Mouse (Mus musculus): ENCODE measurements around the gene Map4k2. TPM values are rescaled to one million over a fixed set of nuclear protein-coding genes. Genes with fewer than 3 reads are reported as not detected.
A peak's percentile ranks its signal among the peaks of the same experiment; 100 is the strongest.

Gene Map4k2
- total and polyA plus RNA-seq, 3 experiments, result 8.0 to 22.3 TPM; not detected in 1

- no peak for DNase-seq (ENCODE audit: low read depth, low spot score)
- Histone ChIP-seq H3K27ac (ENCODE audit: control insufficient read depth, low read depth, low read length) (no peak overlapping the region), H3K9ac (ENCODE audit: control insufficient read depth, low read depth, low read length, poor library complexity, severe bottlenecking) (no peak overlapping the region), H3K4me1 (ENCODE audit: control insufficient read depth in 1 of 2, insufficient read depth in 2 of 2, low read length in 2 of 2) (peaks cover 34 to 67% of the 10 kb centered on the region in 2 experiments), H3K4me3 (ENCODE audit: control insufficient read depth in 1 of 2, insufficient read depth in 1 of 2, low read depth in 2 of 2, low read length in 2 of 2) (no peak overlapping the region), H3K27me3 (ENCODE audit: control insufficient read depth in 1 of 2, insufficient read depth in 2 of 2, low read length in 2 of 2) (no peaks in the 10 kb centered on the region), H3K36me3 (ENCODE audit: control insufficient read depth in 1 of 2, insufficient read depth in 2 of 2, low read length in 2 of 2) (peaks cover 4 to 55% of the 10 kb centered on the region in 2 experiments), H3K9me3 (replicated peaks; ENCODE audit: insufficient read depth, low read length) (no peaks in the 10 kb centered on the region), H3K79me2 (ENCODE audit: control insufficient read depth, insufficient read depth, low read length, poor library complexity) (no peaks in the 10 kb centered on the region)
- TF ChIP-seq TCF12 (IDR thresholded peaks at IDR 0.05; ENCODE audit: low read depth, low read length), result no peak
- no peak for TF ChIP-seq HCFC1 (IDR thresholded peaks at IDR 0.05; ENCODE audit: low read depth, low read length)
- TF ChIP-seq MAZ (IDR thresholded peaks at IDR 0.05; ENCODE audit: low read depth, low read length), result no peak
- TF ChIP-seq SMC3 (IDR thresholded peaks at IDR 0.05; ENCODE audit: low read depth, low read length), result no peak
- TF ChIP-seq TAL1 (IDR thresholded peaks at IDR 0.05; ENCODE audit: low read length), result no peak
- no peak for TF ChIP-seq GABPA (IDR thresholded peaks at IDR 0.05; ENCODE audit: low read depth, low read length)
- TF ChIP-seq ETS1 (IDR thresholded peaks at IDR 0.05; ENCODE audit: low read depth, low read length), result no peak
- TF ChIP-seq ZMIZ1 (IDR thresholded peaks at IDR 0.05; ENCODE audit: low read depth, low read length), result no peak
- no peak for TF ChIP-seq TBP (IDR thresholded peaks at IDR 0.05; ENCODE audit: low read depth, low read length)
- no peak for TF ChIP-seq CHD2 (IDR thresholded peaks at IDR 0.05; ENCODE audit: low read length)
- TF ChIP-seq MEF2A (IDR thresholded peaks at IDR 0.05; ENCODE audit: extremely low read depth, insufficient replicate concordance, low read depth, low read length, poor library complexity, severe bottlenecking), result no peak
- TF ChIP-seq NELFE (IDR thresholded peaks at IDR 0.05; ENCODE audit: low read depth, low read length), result no peak
- TF ChIP-seq CTCF (IDR thresholded peaks at IDR 0.05 in 2 of 3, conservative IDR thresholded peaks at IDR 0.05 in 1 of 3; ENCODE audit: control insufficient read depth in 1 of 3, insufficient read depth in 1 of 3, low read depth in 2 of 3, low read length in 3 of 3, poor library complexity in 1 of 3, severe bottlenecking in 1 of 3), result no peak
- TF ChIP-seq RCOR1 (IDR thresholded peaks at IDR 0.05; ENCODE audit: low read depth, low read length), result no peak
- TF ChIP-seq USF1 (IDR thresholded peaks at IDR 0.05; ENCODE audit: low read depth, low read length), result no peak
- no peak for TF ChIP-seq USF2 (IDR thresholded peaks at IDR 0.05; ENCODE audit: borderline replicate concordance in 1 of 2, insufficient read depth in 1 of 2, low read depth in 1 of 2, low read length in 2 of 2)
- TF ChIP-seq BHLHE40 (IDR thresholded peaks at IDR 0.05; ENCODE audit: borderline replicate concordance, low read depth, low read length), result no peak
- TF ChIP-seq MAFK (IDR thresholded peaks at IDR 0.05; ENCODE audit: borderline replicate concordance, low read depth, low read length), result no peak
These were observed 41.9 kb upstream of the Map4k2 start for GRCm38 (mm10) chr19:6299003-6299402.

GRCm38 (mm10) chr19:6299450-6300267 is 41.3 kb upstream of the Map4k2 start:
- DNase-seq (ENCODE audit: low read depth, low spot score), result peak; percentile 57
- peaks cover 34 to 67% of the 10 kb centered on the region in 2 experiments for H3K4me1 ChIP-seq (ENCODE audit: control insufficient read depth in 1 of 2, insufficient read depth in 2 of 2, low read length in 2 of 2)
- H3K27me3 ChIP-seq (ENCODE audit: control insufficient read depth in 1 of 2, insufficient read depth in 2 of 2, low read length in 2 of 2), result no peaks in the 10 kb centered on the region
- H3K4me3 ChIP-seq (ENCODE audit: control insufficient read depth in 1 of 2, insufficient read depth in 1 of 2, low read depth in 2 of 2, low read length in 2 of 2), result no peak overlapping the region
- peaks cover 4 to 55% of the 10 kb centered on the region in 2 experiments for H3K36me3 ChIP-seq (ENCODE audit: control insufficient read depth in 1 of 2, insufficient read depth in 2 of 2, low read length in 2 of 2)
- peak overlapping the region; percentile 46 for H3K9ac ChIP-seq (ENCODE audit: control insufficient read depth, low read depth, low read length, poor library complexity, severe bottlenecking)
- H3K9me3 ChIP-seq (replicated peaks; ENCODE audit: insufficient read depth, low read length), result no peaks in the 10 kb centered on the region
- no peak for TF ChIP-seq MXI1 (IDR thresholded peaks at IDR 0.05; ENCODE audit: low read depth, low read length)
- no peak for TF ChIP-seq MAZ (IDR thresholded peaks at IDR 0.05; ENCODE audit: low read depth, low read length)
- TF ChIP-seq ETS1 (IDR thresholded peaks at IDR 0.05; ENCODE audit: low read depth, low read length), result peak; percentile 65; the same call in 1 of the 2 replicates
- TF ChIP-seq NELFE (IDR thresholded peaks at IDR 0.05; ENCODE audit: low read depth, low read length), result no peak
- no peak for TF ChIP-seq HCFC1 (IDR thresholded peaks at IDR 0.05; ENCODE audit: low read depth, low read length)
- H3K27ac ChIP-seq (ENCODE audit: control insufficient read depth, low read depth, low read length), result peak overlapping the region; percentile 83
- no peaks in the 10 kb centered on the region for H3K79me2 ChIP-seq (ENCODE audit: control insufficient read depth, insufficient read depth, low read length, poor library complexity)
